Mouse (Mus musculus) limb, embryonic 10.5 days (tissue): ENCODE measurements at regions not wholly inside any gene's neighbourhood (a gene's known extent, or its start where the extent isn't known, plus 50 kb on each side); places are given as distances from the start of the nearest gene placed in this dataset.
A peak's percentile ranks its signal among the peaks of the same experiment; 100 is the strongest.

ENCODE experiments used
- DNase-seq: peaks from one replicate; pipeline ENCODE4 v3.0.0-alpha.2; 2017; ENCODE audit warnings: low spot score
- H3K27ac ChIP-seq: fragments of 300-500 bp; sonication (generic); 2 replicates; pipeline ENCODE4 v1.5.1; 2016; ENCODE audit warnings: mild to moderate bottlenecking
- H3K27me3 ChIP-seq: fragments of 300-500 bp; sonication (generic); 2 replicates; pipeline ENCODE4 v1.6.1; 2016; ENCODE audit warnings: low read depth, mild to moderate bottlenecking; ENCODE audit not compliant: poor library complexity, severe bottlenecking
- H3K36me3 ChIP-seq: fragments of 300-500 bp; sonication (generic); 2 replicates; pipeline ENCODE4 v1.6.1; 2016; ENCODE audit warnings: mild to moderate bottlenecking, moderate library complexity
- H3K4me1 ChIP-seq: fragments of 300-500 bp; sonication (generic); 2 replicates; pipeline ENCODE4 v1.6.1; 2016
- H3K4me3 ChIP-seq: fragments of 300-500 bp; sonication (generic); 2 replicates; pipeline ENCODE4 v1.5.1; 2016; ENCODE audit warnings: mild to moderate bottlenecking, moderate library complexity
- H3K9me3 ChIP-seq: fragments of 300-500 bp; sonication (generic); replicated peaks from 2 replicates; pipeline ENCODE4 v1.6.1; 2016; ENCODE audit warnings: mild to moderate bottlenecking
- WGBS: fragments of 180-500 bp; shearing (Covaris S2); methylation state at CpG from one replicate; pipeline ENCODE4 v1.1.7; 2016; 5-methylcytosine and 5-hydroxymethylcytosine counted together

GRCm38 (mm10) chr6:50763121-50763520 is 108.9 kb upstream of the Npvf start:
- Histone ChIP-seq H3K4me1 (peaks cover 5% of the 10 kb centered on the region; the same call in 1 of the 2 replicates), H3K27me3 (peaks cover 5% of the 10 kb centered on the region; the same call in 1 of the 2 replicates), H3K9me3 (no peaks in the 10 kb centered on the region), H3K27ac (no peak overlapping the region), H3K36me3 (no peaks in the 10 kb centered on the region), H3K4me3 (no peak overlapping the region)
- WGBS, result 58% methylated on average over 4 of the region's 4 CpGs
- DNase-seq, result no peak

- H3K4me3 ChIP-seq, result no peak overlapping the region
- H3K9me3 ChIP-seq, result no peaks in the 10 kb centered on the region
- H3K27ac ChIP-seq, result no peak overlapping the region
- H3K36me3 ChIP-seq, result no peaks in the 10 kb centered on the region
- H3K4me1 ChIP-seq, result peaks cover 5% of the 10 kb centered on the region; the same call in 1 of the 2 replicates
- DNase-seq, result no peak
- 87% methylated on average over 14 of the region's 14 CpGs for WGBS
- H3K27me3 ChIP-seq, result peaks cover 17% of the 10 kb centered on the region; the same call in 1 of the 2 replicates
Measured at GRCm38 (mm10) chr6:50766442-50766915, 112.2 kb upstream of the Npvf start.

GRCm38 (mm10) chr6:50767126-50767525 is 112.9 kb upstream of the Npvf start:
- Histone ChIP-seq H3K4me1 (peaks cover 5% of the 10 kb centered on the region; the same call in 1 of the 2 replicates), H3K4me3 (no peak overlapping the region), H3K27ac (no peak overlapping the region), H3K36me3 (no peaks in the 10 kb centered on the region), H3K27me3 (peaks cover 17% of the 10 kb centered on the region; the same call in 1 of the 2 replicates), H3K9me3 (no peaks in the 10 kb centered on the region)
- DNase-seq, result no peak
- 62% methylated on average over 6 of the region's 6 CpGs for WGBS

GRCm38 (mm10) chr6:50767827-50768226 is 113.6 kb upstream of the Npvf start:
- WGBS, result 92% methylated on average over 4 of the region's 4 CpGs
- no peak for DNase-seq

GRCm38 (mm10) chr6:50769101-50769500 is 114.9 kb upstream of the Npvf start:
- WGBS, result 85% methylated on average over 2 of the region's 2 CpGs
- no peak for DNase-seq

More at GRCm38 (mm10) chr6:50767827-50768226, 113.6 kb upstream of the Npvf start:
- Histone ChIP-seq H3K9me3 (no peaks in the 10 kb centered on the region), H3K36me3 (no peaks in the 10 kb centered on the region), H3K27ac (no peak overlapping the region), H3K27me3 (peaks cover 17% of the 10 kb centered on the region; the same call in 1 of the 2 replicates), H3K4me3 (no peak overlapping the region), H3K4me1 (peaks cover 5% of the 10 kb centered on the region; the same call in 1 of the 2 replicates)

GRCm38 (mm10) chr6:50770481-50770880 is 116.2 kb upstream of the Npvf start:
- DNase-seq, result no peak
- WGBS, result 75% methylated on average over 3 of the region's 3 CpGs
- no peaks in the 10 kb centered on the region for H3K36me3 ChIP-seq
- peaks cover 5% of the 10 kb centered on the region; the same call in 1 of the 2 replicates for H3K4me1 ChIP-seq
- no peak overlapping the region for H3K4me3 ChIP-seq
- H3K27me3 ChIP-seq, result peaks cover 17% of the 10 kb centered on the region; the same call in 1 of the 2 replicates
- H3K9me3 ChIP-seq, result no peaks in the 10 kb centered on the region
- H3K27ac ChIP-seq, result no peak overlapping the region

More at GRCm38 (mm10) chr6:50769101-50769500, 114.9 kb upstream of the Npvf start:
- H3K36me3 ChIP-seq, result no peaks in the 10 kb centered on the region
- peaks cover 17% of the 10 kb centered on the region; the same call in 1 of the 2 replicates for H3K27me3 ChIP-seq
- peaks cover 5% of the 10 kb centered on the region; the same call in 1 of the 2 replicates for H3K4me1 ChIP-seq
- H3K9me3 ChIP-seq, result no peaks in the 10 kb centered on the region
- no peak overlapping the region for H3K4me3 ChIP-seq
- H3K27ac ChIP-seq, result no peak overlapping the region

- peaks cover 29% of the 10 kb centered on the region for H3K4me1 ChIP-seq
- H3K27ac ChIP-seq, result no peak overlapping the region
- H3K36me3 ChIP-seq, result no peaks in the 10 kb centered on the region
- no peak for DNase-seq
- H3K27me3 ChIP-seq, result no peaks in the 10 kb centered on the region
- H3K4me3 ChIP-seq, result no peak overlapping the region
- WGBS, result 90% methylated on average over 4 of the region's 4 CpGs
- H3K9me3 ChIP-seq, result no peaks in the 10 kb centered on the region
Measured at GRCm38 (mm10) chr6:50775637-50776036, 121.4 kb upstream of the Npvf start.

GRCm38 (mm10) chr6:50776236-50776832 is 122.1 kb upstream of the Npvf start:
- H3K9me3 ChIP-seq, result no peaks in the 10 kb centered on the region
- peak overlapping the region; percentile 72; the same call in 1 of the 2 replicates for H3K27ac ChIP-seq
- no peaks in the 10 kb centered on the region for H3K36me3 ChIP-seq
- peaks cover 30% of the 10 kb centered on the region for H3K4me1 ChIP-seq
- 61% methylated on average over 11 of the region's 11 CpGs for WGBS
- H3K4me3 ChIP-seq, result no peak overlapping the region
- no peak for DNase-seq
- H3K27me3 ChIP-seq, result no peaks in the 10 kb centered on the region

GRCm38 (mm10) chr6:50776931-50777495 is 122.8 kb upstream of the Npvf start:
- Histone ChIP-seq H3K27me3 (0 out of 2 replicates have a peak, but pooled peaks cover 2% of the 10 kb centered on the region), H3K9me3 (no peaks in the 10 kb centered on the region), H3K4me3 (0 out of 2 replicates have a peak overlapping the region, but pooled peaks have one; percentile 15), H3K4me1 (peaks cover 36% of the 10 kb centered on the region), H3K27ac (peak overlapping the region; percentile 72), H3K36me3 (no peaks in the 10 kb centered on the region)
- peak; percentile 40 for DNase-seq
- WGBS, result 22% methylated on average over 10 of the region's 10 CpGs

- DNase-seq, result no peak
- H3K27me3 ChIP-seq, result 0 out of 2 replicates have a peak, but pooled peaks cover 4% of the 10 kb centered on the region
- 53% methylated on average over 4 of the region's 4 CpGs for WGBS
- H3K4me3 ChIP-seq, result no peak overlapping the region
- H3K36me3 ChIP-seq, result no peaks in the 10 kb centered on the region
- H3K4me1 ChIP-seq, result peaks cover 36% of the 10 kb centered on the region
- H3K9me3 ChIP-seq, result no peaks in the 10 kb centered on the region
- peak overlapping the region; percentile 72 for H3K27ac ChIP-seq
Measured at GRCm38 (mm10) chr6:50777827-50778226, 123.6 kb upstream of the Npvf start.

- Histone ChIP-seq H3K4me1 (peaks cover 36% of the 10 kb centered on the region), H3K27ac (no peak overlapping the region), H3K27me3 (0 out of 2 replicates have a peak, but pooled peaks cover 4% of the 10 kb centered on the region), H3K4me3 (no peak overlapping the region), H3K36me3 (no peaks in the 10 kb centered on the region), H3K9me3 (no peaks in the 10 kb centered on the region)
- WGBS, result 86% methylated on average over 3 of the region's 3 CpGs
- DNase-seq, result no peak
Measured at GRCm38 (mm10) chr6:50780677-50781076, 126.4 kb upstream of the Npvf start.

GRCm38 (mm10) chr6:50781271-50781670 is 127.0 kb upstream of the Npvf start:
- no peak for DNase-seq
- WGBS, result 91% methylated on average over 10 of the region's 10 CpGs
- no peak overlapping the region for H3K27ac ChIP-seq
- H3K4me1 ChIP-seq, result peaks cover 30% of the 10 kb centered on the region
- no peaks in the 10 kb centered on the region for H3K36me3 ChIP-seq
- no peaks in the 10 kb centered on the region for H3K9me3 ChIP-seq
- 0 out of 2 replicates have a peak, but pooled peaks cover 4% of the 10 kb centered on the region for H3K27me3 ChIP-seq
- H3K4me3 ChIP-seq, result no peak overlapping the region

GRCm38 (mm10) chr6:50782221-50782620 is 128.0 kb upstream of the Npvf start:
- no peak overlapping the region for H3K4me3 ChIP-seq
- peaks cover 20% of the 10 kb centered on the region for H3K4me1 ChIP-seq
- no peaks in the 10 kb centered on the region for H3K36me3 ChIP-seq
- no peak for DNase-seq
- 0 out of 2 replicates have a peak, but pooled peaks cover 4% of the 10 kb centered on the region for H3K27me3 ChIP-seq
- 92% methylated on average over 2 of the region's 2 CpGs for WGBS
- no peaks in the 10 kb centered on the region for H3K9me3 ChIP-seq
- no peak overlapping the region for H3K27ac ChIP-seq
